Mouse (Mus musculus) liver, embryonic 16.5 days (tissue): ENCODE data around the gene Stox2. TPM values are rescaled to one million over a fixed set of nuclear protein-coding genes. Genes with fewer than 3 reads are reported as not detected.
A peak's percentile ranks its signal among the peaks of the same experiment; 100 is the strongest.

Experiments used
- ATAC-seq: fragments of 200-750 bp; cut with Nextera tagmentation; 2 replicates; pipeline ENCODE4 v1.8.0; 2017; ENCODE audit warnings: low read depth, mild to moderate bottlenecking, moderate number of reproducible peaks, moderate library complexity
- H3K27ac ChIP-seq: fragments of 300-500 bp; sonication (generic); 2 replicates; pipeline ENCODE4 v1.5.1; 2014; ENCODE audit warnings: mild to moderate bottlenecking, low read length
- H3K27me3 ChIP-seq: fragments of 300-500 bp; sonication (generic); 2 replicates; pipeline ENCODE4 v1.6.1; 2014; ENCODE audit warnings: low read depth, low read length, mixed read lengths; ENCODE audit not compliant: control insufficient read depth, insufficient read depth
- H3K36me3 ChIP-seq: fragments of 300-500 bp; sonication (generic); 2 replicates; pipeline ENCODE4 v1.6.1; 2014; ENCODE audit warnings: mild to moderate bottlenecking; ENCODE audit not compliant: control insufficient read depth, insufficient read depth
- H3K4me1 ChIP-seq: fragments of 300-500 bp; sonication (generic); 2 replicates; pipeline ENCODE4 v1.6.1; 2014; ENCODE audit warnings: low read depth, low read length, mixed read lengths; ENCODE audit not compliant: control insufficient read depth
- H3K4me2 ChIP-seq: fragments of 300-500 bp; sonication (generic); 2 replicates; pipeline ENCODE4 v1.6.1; 2014; ENCODE audit warnings: low read depth, low read length, mixed read lengths
- H3K4me3 ChIP-seq: fragments of 300-500 bp; sonication (generic); 2 replicates; pipeline ENCODE4 v1.5.1; 2014; ENCODE audit warnings: low read depth, mild to moderate bottlenecking, low read length
- H3K9ac ChIP-seq: fragments of 300-500 bp; sonication (generic); 2 replicates; pipeline ENCODE4 v1.6.1; 2014; ENCODE audit warnings: low read depth, low read length
- H3K9me3 ChIP-seq: fragments of 300-500 bp; sonication (generic); replicated peaks from 2 replicates; pipeline ENCODE4 v1.6.1; 2016; ENCODE audit warnings: low read length; ENCODE audit not compliant: control insufficient read depth
- WGBS: fragments of 180-500 bp; shearing (Covaris S2); extraction: QIAGEN DNeasy Blood & Tissue Kit; methylation state at CpG from one replicate; pipeline ENCODE4 v1.1.7; 2014; ENCODE audit not compliant: insufficient replicate concordance; 5-methylcytosine and 5-hydroxymethylcytosine counted together
- polyA plus RNA-seq: library from polyadenylated mRNA; unstranded; fragments of >200 nt; fragmentation: Nextera tagmentation; extraction: Ambion mirVana; gene quantifications from 2 replicates; pipeline ENCODE4 v1.2.1, GENCODE M21; 2015

Stox2 gene
- polyA plus RNA-seq, 1 experiment from 2014 or later: 0.30 TPM

DNA sequence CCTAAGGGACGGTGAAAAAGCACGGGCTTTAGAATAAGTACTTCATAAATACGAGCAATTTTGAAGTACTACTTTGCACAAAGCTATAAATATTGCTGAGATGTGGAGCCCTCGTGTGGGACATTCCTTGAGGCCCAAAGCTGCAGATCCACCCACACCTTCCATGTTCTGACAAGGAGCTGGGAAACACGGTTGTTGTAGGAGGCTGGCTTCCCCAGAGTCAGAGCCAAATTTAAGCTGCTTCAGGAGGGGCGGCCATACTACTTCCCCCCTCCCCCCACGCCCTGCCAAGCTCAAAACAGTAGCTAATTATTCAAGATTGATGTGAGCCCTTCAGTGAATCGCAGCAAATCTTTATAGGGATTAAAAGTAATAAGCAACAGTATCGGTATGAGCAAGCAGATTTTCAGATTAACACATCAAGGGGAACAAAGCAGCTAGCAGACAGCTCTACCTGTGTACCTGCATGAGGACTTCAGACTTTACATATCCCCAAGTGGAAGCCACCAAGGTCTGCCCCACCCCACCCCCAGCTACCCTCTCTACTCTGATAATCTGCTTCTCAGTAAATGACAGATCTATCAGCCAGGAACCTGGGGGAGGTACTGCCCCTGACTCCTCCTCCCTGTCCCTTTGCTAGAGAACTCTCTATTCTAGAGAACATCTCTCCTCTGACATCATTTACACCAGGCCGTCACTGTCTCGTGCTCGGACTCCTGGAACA lies 185.2 kb downstream of the Stox2 start:
- no peak for ATAC-seq
- 50% methylated on average over 12 of the region's 12 CpGs for WGBS
- no peak overlapping the region for H3K27ac ChIP-seq
- H3K4me2 ChIP-seq: no peak overlapping the region
- H3K36me3 ChIP-seq: no peaks in the 10 kb centered on the region
- no peaks in the 10 kb centered on the region for H3K4me1 ChIP-seq
- H3K9ac ChIP-seq: no peak overlapping the region
- H3K9me3 ChIP-seq: no peaks in the 10 kb centered on the region
- H3K4me3 ChIP-seq: no peak overlapping the region
- H3K27me3 ChIP-seq: no peaks in the 10 kb centered on the region

DNA sequence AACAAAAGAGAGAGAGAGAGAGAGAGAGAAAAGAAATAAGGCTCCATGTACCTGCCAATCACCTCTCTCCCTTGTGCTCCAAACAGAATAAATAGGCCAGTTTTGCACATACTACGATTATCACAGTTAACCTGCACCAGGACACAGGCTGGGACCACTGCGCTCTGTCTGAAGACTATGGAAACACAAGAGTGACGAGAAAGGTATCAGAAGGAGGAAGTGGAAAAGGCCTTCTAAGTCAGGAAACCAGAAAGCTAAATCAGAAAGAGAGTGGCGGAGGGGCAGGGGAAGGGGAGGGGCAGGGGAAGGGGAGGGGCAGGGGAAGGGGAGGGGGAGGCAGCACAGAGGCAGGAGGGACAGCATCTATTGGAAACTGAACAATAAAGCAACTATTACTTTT lies 195.3 kb downstream of the Stox2 start:
- Histone ChIP-seq H3K4me2 (no peak overlapping the region), H3K4me3 (no peak overlapping the region), H3K27ac (no peak overlapping the region), H3K9ac (no peak overlapping the region), H3K9me3 (no peaks in the 10 kb centered on the region), H3K4me1 (no peaks in the 10 kb centered on the region), H3K36me3 (no peaks in the 10 kb centered on the region), H3K27me3 (no peaks in the 10 kb centered on the region)
- no peak for ATAC-seq
- WGBS: 25% methylated on average over 3 of the region's 4 CpGs

DNA sequence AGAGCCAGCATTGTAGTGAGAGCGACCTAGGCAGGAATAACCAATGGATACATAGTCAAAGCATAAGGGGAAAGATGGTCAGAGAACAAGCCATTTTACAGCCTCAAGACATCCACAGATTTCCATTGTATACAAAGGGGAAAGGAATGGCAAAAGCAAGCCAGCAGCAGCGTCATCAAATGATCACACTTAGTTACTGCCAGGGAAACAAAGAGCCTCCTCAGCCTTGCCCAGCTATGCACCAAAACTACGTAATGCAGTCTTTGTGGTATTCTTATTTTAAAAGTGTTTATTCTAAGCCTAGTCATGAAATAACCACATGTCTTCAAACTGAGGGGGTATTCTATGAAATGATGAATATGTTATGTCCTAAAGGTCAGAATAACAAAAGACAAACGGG lies 201.0 kb downstream of the Stox2 start:
- ATAC-seq: no peak
- no peak overlapping the region for H3K27ac ChIP-seq
- H3K9me3 ChIP-seq: no peaks in the 10 kb centered on the region
- no peaks in the 10 kb centered on the region for H3K4me1 ChIP-seq
- H3K9ac ChIP-seq: no peak overlapping the region
- no peak overlapping the region for H3K4me2 ChIP-seq
- H3K4me3 ChIP-seq: no peak overlapping the region
- 65% methylated on average over 4 of the region's 4 CpGs for WGBS
- no peaks in the 10 kb centered on the region for H3K36me3 ChIP-seq
- H3K27me3 ChIP-seq: no peaks in the 10 kb centered on the region

GRCm38 (mm10) chr8:47244202-47244601 lies 202.0 kb downstream of the Stox2 start:
- Histone ChIP-seq H3K4me2 (no peak overlapping the region), H3K9ac (no peak overlapping the region), H3K27ac (no peak overlapping the region), H3K36me3 (no peaks in the 10 kb centered on the region), H3K4me3 (no peak overlapping the region), H3K4me1 (no peaks in the 10 kb centered on the region), H3K27me3 (no peaks in the 10 kb centered on the region), H3K9me3 (no peaks in the 10 kb centered on the region)
- 76% methylated on average over 15 of the region's 15 CpGs for WGBS
- ATAC-seq: no peak

DNA sequence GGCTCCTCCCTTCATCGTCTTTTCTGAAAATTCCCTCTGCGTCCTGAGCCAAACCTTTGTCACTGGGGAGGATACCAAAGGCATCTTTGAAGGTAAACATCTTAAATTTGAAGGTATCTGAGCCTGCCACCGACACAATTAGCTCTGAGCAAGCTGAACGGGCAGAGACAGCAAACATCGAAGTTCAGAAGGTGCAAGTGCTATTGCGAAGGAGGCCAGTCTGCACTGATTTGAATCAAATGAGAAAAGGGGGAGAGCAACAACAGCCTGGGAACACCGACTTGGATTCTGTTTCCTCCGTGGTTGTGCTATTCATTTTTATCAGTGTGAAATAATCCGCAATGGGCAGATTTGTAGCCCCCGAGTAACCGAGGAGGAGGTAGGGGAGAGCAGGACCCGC lies 202.5 kb downstream of the Stox2 start:
- Histone ChIP-seq H3K27ac (no peak overlapping the region), H3K4me1 (no peaks in the 10 kb centered on the region), H3K4me2 (no peak overlapping the region), H3K9me3 (no peaks in the 10 kb centered on the region), H3K4me3 (no peak overlapping the region), H3K27me3 (no peaks in the 10 kb centered on the region), H3K36me3 (no peaks in the 10 kb centered on the region), H3K9ac (no peak overlapping the region)
- ATAC-seq: no peak
- WGBS: 58% methylated on average over 12 of the region's 12 CpGs

GRCm38 (mm10) chr8:47243016-47243630 lies 203.0 kb downstream of the Stox2 start:
- Histone ChIP-seq H3K4me2 (peak overlapping the region; percentile 52), H3K9me3 (no peaks in the 10 kb centered on the region), H3K27me3 (no peaks in the 10 kb centered on the region), H3K9ac (no peak overlapping the region), H3K27ac (no peak overlapping the region), H3K4me3 (peak overlapping the region; percentile 35), H3K36me3 (no peaks in the 10 kb centered on the region), H3K4me1 (no peaks in the 10 kb centered on the region)
- ATAC-seq: no peak
- WGBS: 28% methylated on average over 8 of the region's 8 CpGs

DNA sequence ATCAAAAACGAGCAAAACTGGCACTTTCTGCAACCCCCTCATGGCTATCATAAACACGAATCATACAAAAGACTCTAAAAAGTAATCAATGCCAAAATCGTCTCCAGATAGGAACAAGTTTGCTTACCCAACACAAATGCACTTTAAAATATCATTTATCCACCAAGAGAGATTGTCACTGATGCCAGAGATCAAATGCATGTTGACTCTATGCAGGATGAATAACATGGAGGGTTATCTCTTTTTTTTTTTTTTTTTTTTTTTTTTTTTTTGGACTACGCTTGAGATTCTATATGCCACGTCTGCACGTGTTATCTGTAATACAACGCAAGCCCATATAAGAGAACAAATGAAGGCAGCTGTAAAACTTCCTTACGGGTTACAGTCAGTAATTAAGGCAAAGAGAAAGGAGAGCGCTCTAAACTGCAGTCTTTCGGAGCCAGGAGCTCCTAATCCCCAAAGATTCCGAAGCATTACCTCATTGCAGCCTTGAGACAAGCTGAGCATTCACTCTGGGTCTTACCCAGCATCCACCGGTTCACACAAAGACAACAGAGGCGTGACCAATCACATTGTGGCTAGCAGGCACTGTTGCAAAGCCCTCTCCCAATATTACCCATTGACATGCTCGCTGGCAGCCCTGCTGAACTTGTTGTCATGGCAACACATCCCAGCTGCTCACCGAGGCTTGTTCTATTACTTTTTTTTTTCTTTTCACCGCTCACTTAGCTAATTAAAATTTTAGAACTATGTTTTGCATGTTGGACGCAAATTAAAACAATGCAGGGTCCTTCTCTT lies 203.8 kb downstream of the Stox2 start:
- Histone ChIP-seq H3K27me3 (no peaks in the 10 kb centered on the region), H3K27ac (no peak overlapping the region), H3K4me3 (peak overlapping the region; percentile 35), H3K9me3 (no peaks in the 10 kb centered on the region), H3K4me2 (peak overlapping the region; percentile 52), H3K9ac (no peak overlapping the region), H3K4me1 (no peaks in the 10 kb centered on the region), H3K36me3 (no peaks in the 10 kb centered on the region)
- no peak for ATAC-seq
- 31% methylated on average over 17 of the region's 17 CpGs for WGBS

GRCm38 (mm10) chr8:47241421-47242078 lies 204.6 kb downstream of the Stox2 start:
- Histone ChIP-seq H3K27ac (no peak overlapping the region), H3K9ac (no peak overlapping the region), H3K4me1 (no peaks in the 10 kb centered on the region), H3K27me3 (no peaks in the 10 kb centered on the region), H3K4me2 (no peak overlapping the region), H3K9me3 (no peaks in the 10 kb centered on the region), H3K36me3 (no peaks in the 10 kb centered on the region), H3K4me3 (no peak overlapping the region)
- ATAC-seq: no peak
- 69% methylated on average over 13 of the region's 13 CpGs for WGBS
